Mouse (Mus musculus): ENCODE data around the gene Gm9573. TPM values are rescaled to one million over a fixed set of nuclear protein-coding genes. Genes with fewer than 3 reads are reported as not detected.
A peak's percentile ranks its signal among the peaks of the same experiment; 100 is the strongest.

Gm9573 gene
- polyA plus RNA-seq, 1 experiment from 2014 or later, result not detected

DNA sequence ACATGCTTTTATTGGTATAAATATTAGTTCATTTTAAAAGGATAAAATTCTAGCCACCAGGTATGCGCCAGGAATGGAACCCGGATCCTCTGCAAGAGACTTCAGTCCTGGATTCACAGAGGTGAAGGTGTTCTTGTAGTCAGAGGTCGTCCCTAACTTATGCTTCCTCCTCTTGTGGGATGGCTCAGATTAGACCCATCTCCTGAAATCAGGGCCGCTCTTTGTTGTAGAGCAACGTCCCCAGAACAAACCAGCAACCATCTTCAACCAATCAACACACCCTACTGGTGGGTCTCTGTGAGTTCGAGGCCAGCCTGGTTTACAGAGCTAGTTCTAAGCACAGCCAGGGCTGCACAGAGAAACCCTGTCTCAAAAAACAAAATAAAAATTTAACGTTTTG lies 32.0 kb downstream of the Gm9573 start:
- Histone ChIP-seq H3K27me3 (peaks cover 5% of the 10 kb centered on the region; the same call in 1 of the 2 replicates), H3K4me3 (replicated peaks) (no peak overlapping the region), H3K27ac (no peak overlapping the region), H3K4me2 (no peak overlapping the region), H3K36me3 (no peaks in the 10 kb centered on the region), H3K9me3 (peaks cover 6% of the 10 kb centered on the region; the same call in 1 of the 2 replicates), H3K9ac (replicated peaks) (no peak overlapping the region), H3K4me1 (replicated peaks) (no peaks in the 10 kb centered on the region)
- no peak for ATAC-seq (ENCODE audit: insufficient number of reproducible peaks, insufficient read depth, low FRiP score, low TSS enrichment, low read depth)
- 84% methylated on average over 7 of the region's 7 CpGs for WGBS

DNA sequence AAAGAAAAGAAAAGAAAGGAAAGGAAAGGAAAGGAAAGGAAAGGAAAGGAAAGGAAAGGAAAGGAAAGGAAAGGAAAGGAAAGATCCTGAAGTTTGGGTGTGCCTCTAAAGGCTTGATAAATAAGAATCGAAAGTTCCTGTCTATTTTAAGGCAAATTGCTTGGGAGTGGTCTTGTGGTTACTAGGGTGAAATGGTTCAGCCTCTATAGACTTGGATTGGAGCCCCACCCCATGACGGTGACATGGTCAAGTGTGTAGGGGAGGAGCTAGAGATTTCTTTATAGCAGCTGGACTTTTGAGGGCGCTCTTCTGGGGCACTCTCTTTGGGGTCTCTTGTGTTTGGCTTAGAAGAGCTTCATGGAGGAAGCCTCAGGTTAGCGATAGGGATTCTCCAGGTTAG lies 32.7 kb downstream of the Gm9573 start:
- Histone ChIP-seq H3K36me3 (no peaks in the 10 kb centered on the region), H3K27ac (no peak overlapping the region), H3K4me2 (no peak overlapping the region), H3K9ac (replicated peaks) (no peak overlapping the region), H3K9me3 (peaks cover 6% of the 10 kb centered on the region; the same call in 1 of the 2 replicates), H3K4me1 (replicated peaks) (no peaks in the 10 kb centered on the region), H3K27me3 (peaks cover 5% of the 10 kb centered on the region; the same call in 1 of the 2 replicates), H3K4me3 (replicated peaks) (no peak overlapping the region)
- no peak for ATAC-seq (ENCODE audit: insufficient number of reproducible peaks, insufficient read depth, low FRiP score, low TSS enrichment, low read depth)
- WGBS, result 44% methylated on average over 4 of the region's 4 CpGs

DNA sequence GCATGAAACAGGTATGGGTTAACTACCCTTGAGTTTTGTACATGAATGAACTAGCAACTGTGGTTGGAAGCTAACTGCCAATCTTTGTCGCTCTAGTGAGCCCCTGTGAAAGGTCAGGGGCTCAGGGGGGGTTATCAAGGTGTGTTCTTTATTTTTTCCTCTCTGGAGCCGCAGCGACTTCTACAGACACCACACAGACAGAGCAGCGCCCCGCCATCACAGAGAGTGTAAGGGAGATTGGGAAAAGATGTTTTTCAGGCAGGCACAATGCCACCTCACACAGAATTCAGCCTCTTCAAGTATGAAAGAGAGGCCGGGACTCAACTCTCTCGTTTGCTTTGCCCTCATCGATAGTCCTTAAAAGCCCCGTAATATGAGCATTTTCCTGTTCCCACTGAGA lies 34.3 kb downstream of the Gm9573 start:
- Histone ChIP-seq H3K36me3 (no peaks in the 10 kb centered on the region), H3K27ac (no peak overlapping the region), H3K4me2 (no peak overlapping the region), H3K4me3 (replicated peaks) (no peak overlapping the region), H3K9me3 (0 out of 2 replicates have a peak, but pooled peaks cover 6% of the 10 kb centered on the region), H3K9ac (replicated peaks) (no peak overlapping the region), H3K27me3 (peaks cover 5% of the 10 kb centered on the region; the same call in 1 of the 2 replicates), H3K4me1 (replicated peaks) (no peaks in the 10 kb centered on the region)
- ATAC-seq (ENCODE audit: insufficient number of reproducible peaks, insufficient read depth, low FRiP score, low TSS enrichment, low read depth), result no peak
- WGBS, result 80% methylated on average over 9 of the region's 9 CpGs

DNA sequence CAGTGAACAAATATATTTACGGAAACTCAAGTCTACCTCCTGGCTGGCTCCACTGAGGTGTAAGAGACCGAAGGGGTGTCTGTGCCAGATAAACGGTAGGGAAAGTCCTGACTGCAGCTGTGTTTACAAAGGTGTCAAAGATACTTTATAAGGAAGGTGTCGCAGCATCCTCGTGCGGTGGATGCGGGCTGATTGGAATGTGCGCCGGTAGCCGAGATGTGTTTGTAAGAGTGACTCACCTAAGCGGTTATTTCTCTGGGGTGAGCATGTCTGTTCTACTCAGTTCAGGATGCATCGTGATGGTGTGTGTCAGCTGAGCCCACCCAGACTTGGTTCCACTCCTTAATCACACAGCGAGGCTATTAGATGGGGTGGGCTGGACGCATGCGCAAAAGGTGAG lies 34.7 kb downstream of the Gm9573 start:
- Histone ChIP-seq H3K9ac (replicated peaks) (no peak overlapping the region), H3K27ac (no peak overlapping the region), H3K4me2 (no peak overlapping the region), H3K27me3 (peaks cover 5% of the 10 kb centered on the region; the same call in 1 of the 2 replicates), H3K4me1 (replicated peaks) (no peaks in the 10 kb centered on the region), H3K9me3 (0 out of 2 replicates have a peak, but pooled peaks cover 3% of the 10 kb centered on the region), H3K36me3 (no peaks in the 10 kb centered on the region), H3K4me3 (replicated peaks) (no peak overlapping the region)
- no peak for ATAC-seq (ENCODE audit: insufficient number of reproducible peaks, insufficient read depth, low FRiP score, low TSS enrichment, low read depth)
- WGBS, result 89% methylated on average over 15 of the region's 15 CpGs

DNA sequence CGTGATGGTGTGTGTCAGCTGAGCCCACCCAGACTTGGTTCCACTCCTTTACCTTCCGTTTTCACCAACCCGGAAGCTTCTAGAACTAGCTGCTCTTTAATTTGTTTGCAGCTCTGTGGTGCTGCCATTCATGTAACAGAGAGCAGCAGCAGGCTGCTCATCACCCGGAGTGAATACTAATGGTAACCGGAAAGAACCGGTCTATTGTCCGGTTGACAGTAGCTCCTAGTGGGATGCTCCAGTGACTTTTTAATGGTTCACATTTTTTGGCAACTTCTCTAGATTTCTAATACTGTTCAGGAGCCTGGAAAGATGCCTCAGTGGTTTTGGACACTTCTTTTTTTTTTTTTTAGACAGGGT lies 35.2 kb downstream of the Gm9573 start:
- Histone ChIP-seq H3K4me3 (replicated peaks) (no peak overlapping the region), H3K36me3 (no peaks in the 10 kb centered on the region), H3K9me3 (0 out of 2 replicates have a peak, but pooled peaks cover 1% of the 10 kb centered on the region), H3K27me3 (peaks cover 5% of the 10 kb centered on the region; the same call in 1 of the 2 replicates), H3K9ac (replicated peaks) (no peak overlapping the region), H3K4me2 (no peak overlapping the region), H3K27ac (no peak overlapping the region), H3K4me1 (replicated peaks) (no peaks in the 10 kb centered on the region)
- 94% methylated on average over 7 of the region's 7 CpGs for WGBS
- ATAC-seq (ENCODE audit: insufficient number of reproducible peaks, insufficient read depth, low FRiP score, low TSS enrichment, low read depth), result no peak

DNA sequence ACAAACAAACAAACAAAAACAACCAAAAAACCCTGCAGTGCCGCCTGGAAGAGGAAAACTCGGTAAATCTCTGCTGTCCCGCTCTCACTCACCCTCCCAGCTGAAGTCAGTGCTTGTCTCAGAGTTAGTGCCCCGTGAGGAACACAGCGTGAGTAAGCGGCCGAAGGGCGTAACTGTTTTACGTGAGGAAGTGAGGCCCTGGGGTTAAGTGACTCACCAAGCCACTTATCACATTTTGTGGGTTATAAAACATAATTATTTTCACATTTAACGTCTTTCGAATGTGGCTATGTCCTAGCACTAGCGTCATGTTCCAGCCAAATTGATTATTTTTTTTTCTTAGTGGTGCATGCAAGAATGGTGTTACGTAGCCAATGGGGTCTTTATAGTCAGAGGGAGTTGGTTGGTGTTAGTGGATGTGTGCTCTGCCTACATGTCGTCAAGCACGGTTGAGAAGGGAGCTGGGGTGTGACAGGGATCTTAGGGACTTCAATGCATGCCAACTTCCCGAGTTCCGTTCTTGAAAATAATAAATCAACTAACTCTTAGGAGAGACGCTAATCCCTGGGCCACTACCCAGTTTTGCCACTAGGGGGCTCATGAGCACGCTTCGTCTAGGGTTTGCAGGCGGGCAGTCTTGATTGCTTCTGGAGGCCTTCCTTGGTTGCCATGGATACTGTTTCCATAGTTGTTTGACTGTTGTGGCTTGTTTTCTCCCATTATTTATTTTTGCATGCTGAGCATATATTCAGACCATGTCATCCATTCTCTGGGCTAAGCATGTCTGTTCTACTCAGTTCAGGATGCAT lies 35.8 kb downstream of the Gm9573 start:
- Histone ChIP-seq H3K4me1 (replicated peaks) (no peaks in the 10 kb centered on the region), H3K4me2 (peak overlapping the region; percentile 32), H3K27me3 (peaks cover 8% of the 10 kb centered on the region; the same call in 1 of the 2 replicates), H3K4me3 (replicated peaks) (no peak overlapping the region), H3K9me3 (no peaks in the 10 kb centered on the region), H3K9ac (replicated peaks) (no peak overlapping the region), H3K27ac (no peak overlapping the region), H3K36me3 (no peaks in the 10 kb centered on the region)
- WGBS, result 35% methylated on average over 21 of the region's 21 CpGs
- ATAC-seq (ENCODE audit: insufficient number of reproducible peaks, insufficient read depth, low FRiP score, low TSS enrichment, low read depth), result peak; percentile 79; the same call in 1 of the 2 replicates

DNA sequence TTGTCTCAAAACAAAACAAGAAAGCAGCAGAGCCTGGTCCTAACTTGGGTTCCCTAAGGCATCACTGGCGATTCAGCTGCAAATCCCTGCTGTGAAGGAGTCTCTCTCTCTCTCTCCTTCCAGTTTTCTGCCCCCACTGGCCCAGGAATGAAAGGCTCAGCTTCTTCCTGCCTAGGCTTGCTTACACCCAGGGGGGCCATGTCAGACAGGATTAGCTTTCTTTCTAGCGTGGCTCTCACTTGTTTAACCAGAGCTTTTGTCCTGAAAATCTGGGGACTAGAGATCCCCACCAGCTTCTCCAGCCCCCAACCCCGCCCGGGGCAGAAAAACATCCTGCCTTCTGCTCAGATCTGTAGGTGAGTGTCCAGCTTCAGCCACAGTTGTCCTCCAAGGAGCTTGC lies 38.0 kb downstream of the Gm9573 start:
- no peaks in the 10 kb centered on the region for H3K4me1 ChIP-seq (replicated peaks)
- H3K27ac ChIP-seq, result no peak overlapping the region
- no peaks in the 10 kb centered on the region for H3K36me3 ChIP-seq
- 28% methylated on average over 4 of the region's 4 CpGs for WGBS
- H3K4me3 ChIP-seq (replicated peaks), result no peak overlapping the region
- 0 out of 2 replicates have a peak, but pooled peaks cover 8% of the 10 kb centered on the region for H3K27me3 ChIP-seq
- no peak for ATAC-seq (ENCODE audit: insufficient number of reproducible peaks, insufficient read depth, low FRiP score, low TSS enrichment, low read depth)
- no peak overlapping the region for H3K4me2 ChIP-seq
- H3K9me3 ChIP-seq, result no peaks in the 10 kb centered on the region
- H3K9ac ChIP-seq (replicated peaks), result no peak overlapping the region

DNA sequence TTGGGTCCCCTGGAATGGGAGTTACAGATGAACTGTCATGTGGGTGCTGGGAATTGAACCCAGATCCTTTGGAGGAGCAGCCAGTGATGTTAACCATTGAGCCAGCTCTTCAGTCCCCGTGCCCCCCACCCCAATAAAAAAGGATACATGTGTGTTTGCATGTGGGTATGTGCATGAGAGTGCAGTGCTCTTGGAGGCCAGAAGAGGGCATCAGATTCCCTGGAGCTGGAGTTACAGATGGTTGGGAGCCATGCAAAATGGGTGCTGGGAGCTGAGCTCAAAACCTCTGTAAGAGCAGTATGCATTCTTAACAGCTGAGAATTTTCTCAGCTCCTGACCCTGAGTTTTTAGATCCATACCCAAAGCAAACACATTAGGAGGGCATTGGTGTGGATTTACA lies 39.1 kb downstream of the Gm9573 start:
- no peak overlapping the region for H3K4me2 ChIP-seq
- no peaks in the 10 kb centered on the region for H3K4me1 ChIP-seq (replicated peaks)
- no peak overlapping the region for H3K4me3 ChIP-seq (replicated peaks)
- no peak overlapping the region for H3K27ac ChIP-seq
- WGBS, result 83% methylated on average over 1 of the region's 1 CpGs
- H3K9me3 ChIP-seq, result no peaks in the 10 kb centered on the region
- 0 out of 2 replicates have a peak, but pooled peaks cover 8% of the 10 kb centered on the region for H3K27me3 ChIP-seq
- no peak for ATAC-seq (ENCODE audit: insufficient number of reproducible peaks, insufficient read depth, low FRiP score, low TSS enrichment, low read depth)
- H3K36me3 ChIP-seq, result no peaks in the 10 kb centered on the region
- no peak overlapping the region for H3K9ac ChIP-seq (replicated peaks)

DNA sequence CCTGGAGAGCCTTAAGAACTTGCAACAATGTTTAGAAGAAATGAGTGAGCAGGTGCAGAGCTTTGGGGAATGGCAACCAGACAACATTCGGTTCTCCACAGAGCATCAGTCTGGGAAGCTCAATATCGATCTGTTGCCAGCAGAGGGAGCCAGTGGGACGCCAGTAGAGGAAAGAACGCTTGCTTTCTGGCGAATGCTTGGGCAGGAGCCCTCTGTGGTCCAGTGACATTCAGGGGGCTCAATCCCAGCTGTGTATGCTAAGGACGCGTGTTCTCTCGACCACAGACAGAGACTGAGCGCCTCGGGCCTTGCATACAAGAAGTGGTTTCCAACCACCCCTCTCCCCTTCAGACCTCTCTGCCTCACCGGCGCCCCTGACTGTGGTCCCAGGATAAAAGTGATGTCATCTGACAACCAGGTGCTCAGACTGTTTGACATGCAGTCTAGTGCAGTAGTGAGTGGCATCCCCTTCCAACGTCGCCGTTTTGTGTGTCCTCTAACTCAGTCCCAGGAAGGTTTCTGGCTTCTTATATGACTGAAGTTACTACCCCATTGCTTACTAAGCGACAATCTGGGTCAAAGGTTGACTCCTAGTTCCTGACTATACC lies 42.0 kb downstream of the Gm9573 start:
- Histone ChIP-seq H3K9ac (replicated peaks) (no peak overlapping the region), H3K4me1 (replicated peaks) (no peaks in the 10 kb centered on the region), H3K27ac (no peak overlapping the region), H3K4me2 (peak overlapping the region; percentile 35), H3K36me3 (no peaks in the 10 kb centered on the region), H3K9me3 (no peaks in the 10 kb centered on the region), H3K4me3 (replicated peaks) (no peak overlapping the region), H3K27me3 (0 out of 2 replicates have a peak, but pooled peaks cover 3% of the 10 kb centered on the region)
- ATAC-seq (ENCODE audit: insufficient number of reproducible peaks, insufficient read depth, low FRiP score, low TSS enrichment, low read depth), result no peak
- WGBS, result 15% methylated on average over 16 of the region's 16 CpGs

DNA sequence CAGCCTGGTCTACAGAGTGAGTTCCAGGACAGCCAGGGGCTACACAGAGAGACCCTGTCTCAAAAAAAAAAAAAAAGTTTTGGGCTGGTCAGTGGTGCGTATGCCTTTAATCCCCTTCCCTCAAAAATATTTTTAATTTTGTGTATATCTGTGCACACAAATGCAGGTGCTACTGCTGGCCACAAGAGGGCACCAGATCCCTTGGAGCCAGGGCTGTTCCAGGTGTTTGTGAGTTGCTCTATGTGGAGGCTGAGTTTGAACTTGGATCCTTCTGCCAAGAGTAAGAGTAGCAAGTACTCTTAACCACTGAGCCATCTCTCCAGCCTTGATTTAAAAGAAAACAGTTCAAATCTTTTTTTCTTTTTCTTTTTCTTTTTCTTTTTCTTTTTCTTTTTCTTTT lies 43.5 kb downstream of the Gm9573 start:
- ATAC-seq (ENCODE audit: insufficient number of reproducible peaks, insufficient read depth, low FRiP score, low TSS enrichment, low read depth), result no peak
- Histone ChIP-seq H3K9me3 (no peaks in the 10 kb centered on the region), H3K27ac (no peak overlapping the region), H3K4me2 (no peak overlapping the region), H3K36me3 (no peaks in the 10 kb centered on the region), H3K4me3 (replicated peaks) (no peak overlapping the region), H3K9ac (replicated peaks) (no peak overlapping the region), H3K27me3 (0 out of 2 replicates have a peak, but pooled peaks cover 3% of the 10 kb centered on the region), H3K4me1 (replicated peaks) (no peaks in the 10 kb centered on the region)
- WGBS, result 91% methylated on average over 1 of the region's 1 CpGs

DNA sequence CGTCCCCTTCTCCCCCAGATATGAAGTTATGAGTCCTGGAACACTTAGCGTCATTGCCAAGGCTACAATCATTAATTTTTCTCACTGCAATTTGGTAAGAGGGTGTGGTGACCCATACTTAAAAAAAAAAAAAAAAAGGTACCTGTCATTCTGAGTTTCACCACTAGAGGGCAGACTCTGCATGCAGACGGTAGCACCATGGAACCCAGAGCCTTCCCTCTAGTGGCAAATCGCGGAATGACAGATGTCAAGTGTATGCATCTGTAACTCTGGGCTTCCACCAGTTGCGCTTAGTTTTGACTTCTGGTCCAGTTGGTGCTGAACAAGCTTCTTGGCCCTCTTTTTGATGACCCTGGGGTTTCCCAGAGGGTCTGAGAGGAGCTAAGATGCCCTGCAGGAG lies 48.2 kb downstream of the Gm9573 start:
- no peak overlapping the region for H3K27ac ChIP-seq
- ATAC-seq (ENCODE audit: insufficient number of reproducible peaks, insufficient read depth, low FRiP score, low TSS enrichment, low read depth), result no peak
- WGBS, result 13% methylated on average over 6 of the region's 6 CpGs
- no peaks in the 10 kb centered on the region for H3K9me3 ChIP-seq
- peaks cover 20% of the 10 kb centered on the region for H3K27me3 ChIP-seq
- H3K9ac ChIP-seq (replicated peaks), result no peak overlapping the region
- no peak overlapping the region for H3K4me2 ChIP-seq
- no peak overlapping the region for H3K4me3 ChIP-seq (replicated peaks)
- no peaks in the 10 kb centered on the region for H3K4me1 ChIP-seq (replicated peaks)
- H3K36me3 ChIP-seq, result no peaks in the 10 kb centered on the region

All from limb, embryonic 12.5 days (tissue).